Mouse (Mus musculus) embryo, embryonic 10.5 days (tissue): ENCODE results near the gene Adk.

ENCODE experiments used
- DNase-seq: peaks from one replicate; pipeline ENCODE4 v3.0.0-alpha.2; 2015; ENCODE audit warnings: low spot score

The Adk gene

DNA sequence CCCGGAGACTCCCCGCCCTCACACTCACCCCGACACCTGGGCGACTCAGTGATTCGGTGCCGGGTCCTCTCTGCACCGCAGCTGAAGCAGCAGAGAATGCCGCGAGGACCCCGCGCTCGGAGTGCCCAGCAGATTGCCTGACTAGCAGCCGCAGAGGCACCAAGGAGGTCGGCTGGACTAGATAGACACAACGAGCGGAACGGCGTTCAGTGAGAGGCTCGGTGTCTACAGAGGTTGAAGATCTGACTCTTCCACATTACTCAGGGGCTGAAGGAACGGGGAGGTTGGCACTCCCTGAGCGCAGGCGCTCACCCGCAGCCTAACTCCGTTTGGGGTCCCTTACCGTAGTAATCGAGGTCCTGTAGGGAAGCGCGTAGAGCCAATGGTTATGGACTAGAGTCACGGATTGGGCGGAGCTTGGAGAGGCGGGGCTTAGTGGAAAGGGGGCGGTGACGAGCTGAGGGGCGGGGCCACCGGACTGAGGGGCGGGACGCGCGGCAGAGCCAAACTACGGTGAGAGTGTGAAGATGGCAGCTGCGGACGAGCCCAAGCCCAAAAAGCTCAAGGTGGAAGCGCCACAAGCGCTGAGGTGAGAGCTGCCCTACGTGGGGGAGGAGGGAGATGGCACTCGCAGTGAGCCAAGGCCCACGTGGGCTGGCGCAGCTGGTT lies at the start of gene Adk, which contains the start of gene Ap3m1:
Gene Adk (plus strand): TSS at position 463 of the 669 bp plus-strand sequence.
Gene Ap3m1 (minus strand): TSS at position 397 of the 669 bp plus-strand sequence.
- DNase-seq = peak; percentile 97

DNA sequence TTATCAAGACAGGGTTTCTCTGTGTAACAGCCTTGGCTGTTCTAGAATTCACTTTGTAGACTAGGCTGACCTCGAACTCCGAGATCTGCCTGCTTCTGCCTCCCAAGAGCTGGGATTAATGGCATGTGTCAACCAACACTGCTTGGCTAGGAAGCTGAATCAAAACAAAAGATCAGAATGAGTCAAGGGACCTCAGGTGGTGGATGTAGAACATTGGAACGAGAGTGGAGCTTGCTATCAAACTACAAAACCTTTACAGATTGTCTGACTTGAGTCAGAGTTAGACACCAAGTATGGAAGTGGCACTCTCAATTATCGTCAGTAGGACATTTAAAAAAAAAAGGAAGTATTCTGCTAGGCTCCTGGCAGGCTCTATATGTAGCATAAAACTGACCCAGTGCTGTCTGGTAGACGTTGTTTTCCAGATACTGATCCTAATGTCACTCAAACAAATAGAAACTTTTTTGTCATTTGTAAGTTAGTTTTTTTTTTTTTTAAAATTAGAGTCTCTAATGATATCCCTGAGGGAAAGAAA lies 38.5 kb upstream of the Adk start:
- DNase-seq = no peak

DNA sequence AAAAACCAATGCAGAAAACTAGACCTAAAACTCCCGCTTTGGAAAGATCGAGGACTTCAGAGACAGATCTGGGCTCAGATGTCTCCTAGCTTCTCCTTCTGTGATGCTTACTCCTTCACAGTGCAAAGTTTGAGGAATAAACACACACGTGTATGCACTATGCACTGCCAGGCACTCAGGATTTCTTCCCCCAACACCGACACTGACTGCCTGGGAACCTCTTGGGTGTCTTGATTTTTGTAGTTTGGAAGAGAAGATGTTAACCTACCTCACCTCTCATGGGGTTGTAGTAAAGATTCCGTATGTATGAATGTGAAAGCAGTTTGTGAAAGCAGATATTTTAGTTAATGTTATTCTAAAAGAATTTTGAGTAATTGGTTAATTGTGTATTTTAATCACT lies 34.5 kb upstream of the Adk start:
- DNase-seq = no peak

DNA sequence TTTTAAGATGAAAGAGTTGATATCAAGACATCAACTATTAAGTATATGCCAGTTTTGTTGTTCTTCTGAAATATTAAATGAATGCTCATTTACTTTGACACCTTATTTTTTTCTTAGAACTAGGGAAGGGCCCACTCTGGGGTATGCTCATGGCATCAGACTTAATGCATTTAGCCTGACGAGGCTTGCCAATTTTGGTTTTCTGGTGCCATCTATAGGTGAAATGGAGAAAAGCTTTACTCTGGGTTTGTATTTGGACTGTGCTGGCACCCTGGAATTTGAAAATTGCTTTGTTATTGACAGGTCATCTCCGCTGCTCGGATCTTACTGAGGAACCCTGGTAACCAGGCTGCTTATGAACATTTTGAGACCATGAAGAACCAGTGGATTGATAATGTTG lies 33.4 kb upstream of the Adk start:
- DNase-seq = peak; percentile 74

DNA sequence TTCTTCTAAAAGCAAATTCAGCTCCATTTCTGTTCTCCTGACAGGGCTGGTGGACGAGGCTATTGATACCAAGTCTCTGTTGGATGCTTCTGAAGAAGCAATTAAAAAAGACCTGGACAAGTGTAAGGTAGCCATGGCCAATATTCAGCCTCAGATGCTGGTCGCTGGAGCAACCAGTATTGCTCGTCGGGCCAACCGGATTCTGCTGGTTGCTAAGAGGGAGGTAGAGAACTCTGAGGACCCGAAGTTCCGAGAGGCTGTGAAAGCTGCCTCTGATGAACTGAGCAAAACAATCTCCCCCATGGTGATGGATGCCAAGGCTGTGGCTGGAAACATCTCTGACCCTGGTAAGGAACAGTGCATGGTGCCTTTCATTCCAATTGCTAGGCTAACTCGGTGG lies 31.9 kb upstream of the Adk start:
- DNase-seq = no peak

DNA sequence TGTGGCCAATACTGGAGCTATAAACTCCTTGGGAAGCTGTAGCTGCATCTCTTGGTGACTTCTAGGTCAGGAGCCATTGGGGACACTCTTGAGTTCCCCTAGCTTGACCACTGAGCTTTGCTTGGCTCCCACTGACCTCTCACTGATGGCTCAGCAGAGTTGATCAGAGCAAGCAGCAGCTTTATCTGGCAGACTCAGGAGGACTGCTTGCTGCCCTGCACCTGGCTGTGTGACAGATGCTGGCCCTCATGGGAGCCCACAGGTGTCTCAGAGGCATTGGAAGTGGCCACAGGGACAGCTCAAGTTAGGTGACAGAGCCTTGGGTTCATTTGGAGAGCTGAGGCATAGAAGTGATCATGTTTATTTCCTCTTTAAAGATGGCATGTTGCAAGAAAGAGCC lies 24.8 kb upstream of the Adk start:
- DNase-seq = no peak

DNA sequence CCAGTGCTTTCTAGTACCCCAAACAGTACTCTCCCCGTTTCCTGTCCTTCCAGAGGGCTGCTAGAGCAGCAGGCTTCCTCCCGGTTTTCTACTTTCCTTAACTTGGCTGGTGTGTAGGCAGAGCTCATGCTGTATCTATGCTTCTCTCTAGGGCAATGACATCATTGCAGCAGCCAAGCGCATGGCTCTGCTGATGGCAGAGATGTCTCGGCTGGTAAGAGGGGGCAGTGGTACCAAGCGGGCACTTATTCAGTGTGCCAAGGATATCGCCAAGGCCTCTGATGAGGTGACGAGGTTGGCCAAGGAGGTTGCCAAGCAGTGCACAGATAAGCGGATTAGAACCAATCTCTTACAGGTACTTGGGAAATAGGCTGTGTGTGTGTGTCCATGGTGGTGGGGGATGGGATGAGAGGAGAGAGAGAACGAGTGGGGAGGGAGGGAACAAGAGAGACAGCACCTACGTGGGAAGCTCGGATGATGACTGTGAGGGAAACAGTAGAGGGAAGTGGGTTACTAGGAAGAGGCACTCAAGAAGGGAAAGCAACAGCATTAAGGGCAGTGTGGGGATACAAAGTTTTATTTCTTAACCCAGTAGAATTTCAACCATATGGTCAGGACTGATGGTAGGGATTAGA lies 23.2 kb upstream of the Adk start:
- DNase-seq = no peak

DNA sequence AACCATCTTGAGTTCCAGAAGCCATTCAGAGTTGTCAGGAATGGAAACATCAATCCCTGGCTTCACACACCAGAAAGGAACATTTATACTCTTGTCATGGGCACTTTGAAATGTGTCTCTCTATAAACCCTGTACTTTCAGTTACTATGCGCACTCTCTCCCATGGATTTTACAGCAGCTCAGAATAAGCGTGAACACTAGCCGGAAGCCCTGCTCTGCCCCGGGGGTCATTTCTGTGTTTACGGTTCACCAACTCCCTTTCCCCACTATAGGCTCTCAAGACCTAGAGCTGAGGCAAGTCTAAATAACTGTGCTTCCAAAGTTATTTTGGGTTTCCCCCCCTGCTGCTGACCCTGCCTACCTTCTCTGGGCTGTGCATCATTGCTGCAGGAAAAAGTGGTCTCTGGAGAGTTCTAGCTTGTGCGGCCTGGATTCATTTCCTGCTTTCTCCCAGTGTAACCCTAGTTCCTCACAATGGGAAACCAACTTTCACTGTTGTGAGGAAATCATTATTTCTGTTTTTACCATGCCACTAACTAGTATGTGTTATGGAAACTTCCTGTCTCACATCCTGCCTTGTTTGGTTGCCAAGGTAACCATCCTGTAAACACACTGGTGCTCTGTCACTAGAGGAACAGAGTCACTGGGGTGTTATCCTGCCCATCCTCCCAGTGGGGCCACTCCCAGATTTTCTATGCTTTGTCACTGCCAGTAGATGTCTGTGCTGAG lies 20.4 kb upstream of the Adk start:
- peak; percentile 70 for DNase-seq

DNA sequence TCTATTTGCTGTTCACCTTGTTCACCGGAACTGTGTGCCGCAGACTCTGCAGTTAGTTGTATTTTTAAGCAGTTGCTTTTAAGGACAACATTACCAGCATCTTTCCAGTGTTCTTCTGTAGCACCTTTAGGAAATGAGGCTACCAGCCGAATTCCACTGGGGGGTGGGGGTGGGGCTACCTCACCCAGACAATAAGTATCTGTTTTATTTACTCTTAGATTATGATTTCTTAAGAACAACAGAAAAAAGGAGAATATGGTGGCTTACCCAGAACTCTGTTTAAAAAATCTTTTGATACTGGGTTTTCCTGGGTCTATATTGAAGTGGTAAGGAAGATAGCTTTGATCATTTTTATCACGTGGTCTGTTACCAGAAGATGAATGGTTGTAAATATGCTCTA lies 18.1 kb upstream of the Adk start:
- DNase-seq = no peak

DNA sequence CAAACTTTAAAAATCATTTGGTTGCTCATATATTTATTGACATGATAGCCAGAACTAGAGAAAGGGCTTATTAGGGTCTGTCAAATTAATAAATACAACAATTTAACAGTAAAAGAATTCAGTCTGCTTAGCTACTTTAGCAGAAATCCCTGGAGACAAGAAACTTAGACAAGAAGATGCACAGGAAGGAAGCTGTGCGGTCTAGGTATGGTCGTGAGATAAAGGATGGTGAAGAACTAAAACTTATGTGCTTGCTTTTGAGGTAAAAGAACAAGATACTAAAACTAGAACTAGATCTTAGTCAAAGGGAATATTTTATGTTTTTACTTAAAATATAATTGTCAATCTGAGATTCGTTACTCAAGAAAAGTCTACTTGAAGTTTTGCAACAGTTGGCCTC lies 17.6 kb upstream of the Adk start:
- DNase-seq = no peak

DNA sequence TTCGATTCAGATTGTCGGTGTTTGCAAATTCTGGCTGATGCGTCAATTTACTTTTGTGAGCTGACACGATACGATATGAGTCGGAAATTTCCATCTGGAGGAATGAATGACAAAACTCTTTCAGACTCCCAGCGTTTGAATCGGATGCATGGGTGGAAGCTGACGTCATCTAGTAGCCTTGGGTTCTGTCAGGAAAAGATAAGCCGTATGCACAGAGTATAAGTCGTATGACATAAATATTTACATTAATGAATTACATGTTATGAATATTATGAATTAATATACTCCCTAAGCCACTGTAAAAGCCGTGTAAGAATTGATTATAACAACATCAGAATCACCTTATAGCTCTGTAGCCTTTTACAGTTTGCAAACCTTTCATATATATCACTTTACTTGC lies 13.3 kb upstream of the Adk start:
- DNase-seq = no peak

DNA sequence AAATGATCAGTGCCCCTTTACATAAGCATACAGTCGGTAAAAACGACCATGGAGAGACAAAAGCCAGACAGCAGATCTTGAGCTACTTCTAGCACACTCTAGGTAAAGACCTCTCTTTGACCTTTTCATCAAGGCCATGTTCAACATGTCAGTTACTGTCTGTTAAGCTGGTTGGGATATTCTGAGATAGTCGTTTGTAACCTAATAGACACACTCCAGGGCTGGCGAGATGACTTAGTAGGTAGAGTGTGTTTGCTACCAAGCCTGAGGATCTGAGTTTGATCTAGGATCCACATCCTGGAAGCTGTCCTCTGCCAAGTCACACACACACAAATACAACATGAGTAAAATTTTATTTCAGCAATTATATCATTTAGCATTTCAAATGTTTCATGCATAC lies 12.8 kb upstream of the Adk start:
- no peak for DNase-seq

DNA sequence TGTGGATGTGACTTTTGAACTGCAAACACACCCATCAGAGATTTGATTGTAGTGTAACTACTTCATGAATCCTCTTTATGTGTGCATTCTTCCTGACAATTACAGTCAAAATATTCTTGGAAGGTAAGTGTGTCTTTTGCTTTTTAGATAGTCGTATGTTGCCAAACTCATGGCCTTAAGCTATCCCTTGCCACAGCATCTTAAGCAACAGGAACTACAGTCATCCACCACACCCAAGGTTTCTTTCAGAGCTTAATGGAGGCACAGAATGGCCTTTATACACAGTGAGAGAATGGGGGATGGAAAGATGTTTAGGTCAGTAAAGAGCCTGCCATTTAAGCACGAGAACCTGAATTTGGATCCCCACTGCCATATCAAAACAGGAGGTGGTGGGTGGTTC lies 4.5 kb upstream of the Adk start:
- no peak for DNase-seq

DNA sequence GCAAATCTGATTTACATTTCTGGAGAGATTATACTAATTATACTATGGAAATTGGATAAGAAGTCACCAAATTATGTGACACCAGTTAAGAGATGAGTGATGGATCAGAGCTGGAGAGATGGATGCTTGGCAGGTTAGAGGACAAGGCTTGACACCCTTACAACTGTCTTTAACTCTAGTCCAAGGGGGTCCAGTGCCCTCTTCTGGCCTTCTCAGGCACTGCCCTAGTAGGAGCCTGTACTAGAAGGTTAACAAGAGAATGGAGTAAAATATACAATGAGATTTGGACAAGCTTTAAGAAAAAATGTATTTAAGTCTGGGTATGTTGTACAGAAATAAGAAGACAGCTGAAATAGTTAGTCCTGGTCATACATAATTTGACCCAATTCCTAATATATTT lies 3.5 kb upstream of the Adk start:
- peak; percentile 63 for DNase-seq

DNA sequence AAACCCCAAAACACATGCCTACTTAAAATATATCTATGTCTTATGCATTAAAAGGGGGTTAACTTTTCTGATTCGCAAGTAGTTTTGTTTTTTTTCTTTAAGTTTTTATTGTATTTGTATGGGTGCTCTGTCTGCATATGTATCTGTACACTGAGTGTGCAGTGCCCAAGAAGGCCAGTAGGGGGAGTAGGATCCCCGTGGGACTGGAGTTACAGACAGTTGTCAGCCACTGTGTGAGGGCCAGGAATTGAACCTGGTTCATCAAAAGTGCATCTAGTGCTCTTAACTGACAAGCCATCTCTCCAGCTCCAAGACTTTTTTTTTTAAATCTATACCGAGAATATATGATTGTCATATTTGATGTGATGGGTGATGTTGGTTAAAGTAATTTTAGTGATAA lies 1.6 kb upstream of the Adk start:
- peak; percentile 41 for DNase-seq

DNA sequence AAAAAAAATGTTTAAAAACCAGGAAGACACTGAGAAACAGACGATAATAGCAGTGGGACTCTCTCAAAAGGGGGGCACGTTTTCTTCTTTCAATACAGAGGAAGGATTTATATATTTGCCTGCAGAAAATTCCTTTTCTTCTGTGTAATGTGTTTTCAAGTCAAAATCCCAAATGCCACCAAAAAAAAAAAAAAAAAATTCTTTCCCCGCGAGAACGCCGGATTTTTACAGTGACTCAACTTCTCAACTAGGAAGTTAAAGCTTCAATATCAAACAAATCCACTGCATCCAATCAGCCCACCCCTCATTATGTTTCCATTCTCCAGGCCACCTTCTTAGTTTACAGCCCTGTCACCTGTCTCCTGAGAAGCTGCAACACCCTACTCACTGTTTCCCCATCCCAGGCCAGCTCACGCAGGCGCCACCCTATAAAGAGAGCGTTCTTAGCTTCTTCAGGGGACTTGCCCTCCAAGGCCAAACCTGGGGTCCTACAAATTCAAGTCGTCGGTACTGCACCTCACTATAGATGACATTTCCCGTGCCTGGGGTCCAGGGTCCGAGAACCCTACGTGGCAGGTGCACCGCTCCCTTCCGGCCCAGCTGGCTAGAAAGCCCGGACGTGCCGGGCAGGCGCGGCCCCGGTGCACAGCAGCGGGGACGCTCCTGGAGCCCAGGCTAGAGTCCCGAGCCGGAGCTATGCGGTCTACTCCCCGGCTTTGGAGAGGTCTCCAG lies 828 bp upstream of the Adk start:
- DNase-seq = no peak

DNA sequence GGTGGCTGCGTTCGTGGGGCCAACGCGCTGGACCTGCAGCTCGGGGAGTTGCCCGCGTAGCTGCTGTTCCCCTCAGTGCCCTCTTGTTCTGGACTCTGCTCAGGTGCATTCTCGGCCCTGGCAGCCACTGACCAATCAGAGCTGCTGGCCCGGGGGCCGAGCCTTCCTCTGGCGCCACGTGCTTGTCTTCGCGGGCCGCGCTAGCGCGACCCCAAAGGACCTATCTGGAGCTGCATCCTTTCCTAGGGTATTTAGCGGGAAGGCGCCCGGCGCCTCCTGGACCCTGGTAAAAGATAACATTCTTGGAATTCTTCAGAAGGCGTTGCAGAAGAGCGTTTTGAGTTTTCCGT lies 382 bp downstream of the Adk start:
- DNase-seq = peak; percentile 89

DNA sequence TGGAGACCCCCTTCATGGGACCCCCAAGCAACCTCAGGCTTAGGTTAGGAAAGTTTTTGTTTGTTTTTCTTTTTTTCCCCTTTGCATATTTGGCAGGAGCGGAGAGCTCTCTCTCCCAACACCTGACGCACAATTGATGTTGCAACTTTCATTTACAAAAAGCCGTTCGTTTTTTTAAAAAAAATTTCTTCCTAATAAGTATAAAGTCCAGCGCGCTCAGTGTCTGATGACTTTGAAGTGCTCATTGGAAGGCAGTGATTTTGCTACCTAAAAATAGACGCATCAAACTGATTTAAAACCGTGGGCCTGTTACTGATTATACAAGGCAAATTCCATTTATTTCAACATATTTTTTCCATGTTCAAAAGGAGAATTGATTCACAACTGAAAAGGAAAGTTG lies 777 bp downstream of the Adk start:
- DNase-seq = no peak

DNA sequence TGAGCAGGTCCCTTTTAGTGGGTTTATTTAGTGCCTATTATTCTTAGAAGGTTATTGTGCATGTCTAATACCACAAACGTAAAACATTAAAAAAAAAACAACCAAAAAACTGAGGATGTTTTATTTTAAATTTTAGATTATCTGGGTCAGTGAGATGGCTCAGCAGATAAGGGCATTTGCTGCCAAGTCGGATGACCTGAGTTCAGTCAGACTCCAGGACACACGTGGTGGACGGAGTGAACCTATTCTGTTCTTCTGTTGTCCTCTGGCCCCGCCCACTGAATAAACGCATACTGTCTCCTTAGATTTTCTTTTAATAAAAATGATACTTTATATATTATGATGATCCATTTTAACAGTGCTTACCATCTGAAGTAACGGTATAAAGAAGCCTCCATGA lies 1.2 kb downstream of the Adk start:
- DNase-seq = peak; percentile 39

DNA sequence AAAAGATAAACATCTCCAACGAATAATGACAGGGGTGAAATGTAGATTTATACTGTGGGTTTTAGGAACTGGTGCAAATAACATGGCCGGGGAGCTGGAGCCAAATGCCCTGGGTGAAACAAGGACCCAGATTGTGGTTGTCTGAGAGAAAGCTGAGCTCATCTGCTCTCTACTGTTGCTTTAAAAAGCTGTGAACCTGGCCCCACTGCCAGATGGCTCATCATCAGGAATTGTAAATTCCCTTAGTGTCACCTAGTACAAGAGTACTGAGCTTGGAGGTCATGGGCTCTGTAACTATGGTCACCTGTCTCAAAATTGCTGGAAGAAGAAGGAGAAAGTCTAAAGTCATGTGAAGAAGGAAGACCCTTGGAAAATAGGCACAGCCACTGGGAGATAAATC lies 6.6 kb downstream of the Adk start:
- no peak for DNase-seq

DNA sequence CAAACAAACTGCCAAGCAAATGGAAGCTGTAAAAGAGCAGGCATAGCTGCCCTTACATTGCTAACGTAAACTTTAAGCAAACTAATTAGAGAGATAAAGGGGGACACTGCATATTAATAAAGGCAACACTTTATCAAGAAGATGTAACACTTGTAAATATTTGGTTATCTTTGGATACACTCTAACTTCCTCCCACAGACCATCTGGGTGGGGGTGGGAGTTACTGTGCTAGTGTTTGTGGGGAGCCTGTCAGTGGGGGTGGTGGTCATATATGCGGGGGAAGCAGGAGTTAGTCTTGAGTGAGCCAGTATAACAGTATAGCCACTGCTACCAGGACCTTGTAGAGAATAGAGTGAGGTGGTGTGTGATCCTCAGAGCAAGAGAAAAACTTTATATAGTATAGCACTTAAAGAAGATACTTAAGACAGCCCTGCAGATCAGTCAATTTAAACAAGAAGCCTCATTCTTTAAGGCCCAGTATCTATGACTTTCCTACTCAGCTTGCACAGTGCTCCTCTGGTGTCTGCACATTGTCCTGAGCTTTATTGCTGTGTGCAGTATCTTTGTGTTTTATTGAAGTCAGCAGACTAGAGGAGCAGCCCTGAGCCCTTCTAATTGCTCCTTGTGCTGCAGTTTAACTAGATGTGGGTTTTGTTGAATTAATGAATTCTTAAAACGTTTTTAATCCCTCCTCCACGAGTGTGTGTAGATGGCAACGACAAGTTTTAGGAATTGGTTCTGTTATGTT lies 10.6 kb downstream of the Adk start:
- no peak for DNase-seq

DNA sequence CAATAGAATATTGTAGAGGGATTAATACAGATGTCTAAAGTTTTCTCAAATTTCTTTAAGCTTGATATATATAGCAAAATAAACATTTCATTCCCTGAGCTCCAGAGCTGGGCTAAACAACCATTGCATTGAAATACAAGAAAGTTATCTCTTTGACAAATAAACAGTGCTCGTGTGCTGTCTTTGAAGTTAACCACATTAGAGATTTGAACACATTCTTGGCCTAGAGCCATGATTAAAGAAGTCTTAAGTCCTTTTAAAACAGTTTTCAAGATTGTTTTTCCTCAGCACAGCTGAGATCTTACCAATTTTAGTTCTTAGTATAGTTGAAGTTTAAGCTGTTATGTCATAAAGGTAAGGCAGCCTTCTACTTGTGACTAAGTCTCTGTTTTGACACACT lies 11.9 kb downstream of the Adk start:
- DNase-seq = no peak
